Mouse (Mus musculus): ENCODE data around the gene Wdr62.
"Not testable (repeated sequence)": the region's sequence is repeated elsewhere in the genome, so short reads cannot be mapped to it uniquely, and the experiment has no call there.

Gene Wdr62

DNA sequence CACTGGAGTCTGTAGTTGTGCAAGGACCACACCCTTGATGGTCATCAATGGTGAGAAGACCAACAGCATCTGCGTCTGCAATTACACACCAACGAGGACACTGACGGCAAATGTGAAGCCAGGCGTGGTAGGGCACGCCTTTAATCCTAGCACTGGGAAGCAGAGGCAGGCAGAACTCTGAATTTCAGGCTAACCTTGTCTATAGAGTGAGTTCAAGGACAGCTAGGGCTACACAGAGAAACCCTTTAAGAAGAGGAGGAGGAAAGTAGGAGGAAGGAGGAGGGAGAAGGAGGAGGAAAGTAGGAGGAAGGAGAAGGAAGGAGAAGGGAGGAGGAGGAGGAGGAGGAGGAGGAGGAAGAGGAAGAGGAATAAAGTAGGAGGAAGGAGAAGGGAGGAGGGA is 14.7 kb downstream of the Wdr62 start:
- no peak for DNase-seq (ENCODE audit: low spot score in 2 of 2)

DNA sequence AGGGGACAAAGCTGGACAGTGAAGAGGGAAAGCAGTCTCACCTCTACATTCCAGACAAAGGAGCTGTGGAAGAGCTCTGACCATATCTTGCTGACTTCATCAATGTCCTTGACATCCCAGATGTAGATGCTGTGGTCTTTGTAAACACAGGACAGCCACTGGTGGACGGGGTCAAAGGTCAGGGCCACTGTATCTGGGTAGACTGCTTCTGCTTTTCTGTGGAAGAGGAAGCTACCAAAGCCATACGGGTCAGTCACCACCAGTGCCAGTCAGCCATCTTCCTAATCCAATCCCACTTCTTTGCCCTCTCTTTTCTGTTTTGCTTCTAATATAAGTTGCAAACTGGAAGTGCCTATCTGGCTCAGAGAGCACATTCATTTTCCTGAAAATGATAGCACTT is 15.2 kb downstream of the Wdr62 start:
- no peak for DNase-seq (ENCODE audit: low spot score in 2 of 2)

DNA sequence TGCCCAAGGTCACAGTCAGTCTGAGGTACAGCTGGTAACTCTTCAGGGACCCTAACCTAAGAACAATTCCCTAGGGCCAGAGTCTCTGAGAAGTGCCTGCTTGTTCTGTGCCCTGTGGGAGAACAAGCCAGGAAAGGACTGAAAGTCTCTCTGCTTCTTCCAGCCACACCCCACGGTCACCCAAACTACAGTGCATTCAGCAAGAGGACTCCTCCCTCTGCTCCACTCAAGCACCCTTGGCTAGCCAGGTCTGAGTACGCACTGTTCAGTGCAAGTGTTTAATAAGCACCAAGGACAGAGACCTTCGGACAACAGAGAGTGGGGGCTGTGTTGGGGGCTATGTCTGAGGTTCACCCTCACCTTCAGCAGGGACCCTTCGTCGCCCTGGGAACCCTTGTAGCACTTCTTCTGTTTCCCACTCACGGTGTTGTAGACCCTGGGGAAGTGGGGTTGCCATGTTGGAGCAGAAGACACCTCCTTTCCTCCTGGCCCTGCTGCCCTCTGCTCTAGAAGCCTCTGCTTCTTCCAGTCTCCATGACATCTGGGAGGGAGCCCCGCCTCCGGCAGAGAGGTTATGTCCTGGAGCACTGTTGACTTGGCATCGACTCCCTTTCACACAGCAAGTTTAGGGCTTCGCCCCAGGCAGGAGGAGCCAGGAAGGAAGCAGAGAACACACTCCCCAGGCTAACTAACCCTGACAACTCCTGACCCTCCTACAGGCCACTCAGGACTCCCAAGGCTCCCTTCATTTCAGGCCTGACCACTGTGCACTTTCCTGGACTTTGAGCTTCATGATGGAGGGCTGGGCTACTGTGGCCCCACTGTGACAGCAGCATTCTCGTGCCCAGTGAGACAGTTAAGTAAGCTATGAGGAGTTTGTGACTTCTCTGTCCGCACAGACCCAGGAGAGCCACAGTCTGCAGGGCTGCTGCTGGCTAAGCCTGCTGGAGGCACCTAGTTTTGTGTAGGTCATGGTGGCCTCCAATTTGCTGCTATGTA is 28.0 kb downstream of the Wdr62 start:
- DNase-seq (ENCODE audit: low spot score in 2 of 2), result no peak

DNA sequence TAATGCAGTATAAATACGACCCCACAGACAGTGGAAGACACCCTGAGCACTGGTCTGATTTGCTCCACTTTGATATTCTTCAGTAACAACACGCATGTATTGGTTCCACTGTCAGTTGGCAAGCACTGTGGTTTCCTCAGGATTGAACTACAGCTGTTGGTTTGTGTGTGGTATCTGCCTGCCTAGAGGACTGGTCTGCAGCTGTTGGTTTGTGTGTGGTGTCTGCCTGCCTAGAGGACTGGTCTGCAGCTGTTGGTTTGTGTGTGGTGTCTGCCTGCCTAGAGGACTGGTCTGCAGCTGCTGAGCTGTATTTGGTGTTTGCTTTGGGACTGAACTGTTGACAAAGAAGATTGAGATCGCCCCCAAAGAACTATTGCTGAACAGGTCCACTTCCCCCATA is 42.8 kb downstream of the Wdr62 start:
- DNase-seq (ENCODE audit: low spot score in 2 of 2), result not testable (repeated sequence)

DNA sequence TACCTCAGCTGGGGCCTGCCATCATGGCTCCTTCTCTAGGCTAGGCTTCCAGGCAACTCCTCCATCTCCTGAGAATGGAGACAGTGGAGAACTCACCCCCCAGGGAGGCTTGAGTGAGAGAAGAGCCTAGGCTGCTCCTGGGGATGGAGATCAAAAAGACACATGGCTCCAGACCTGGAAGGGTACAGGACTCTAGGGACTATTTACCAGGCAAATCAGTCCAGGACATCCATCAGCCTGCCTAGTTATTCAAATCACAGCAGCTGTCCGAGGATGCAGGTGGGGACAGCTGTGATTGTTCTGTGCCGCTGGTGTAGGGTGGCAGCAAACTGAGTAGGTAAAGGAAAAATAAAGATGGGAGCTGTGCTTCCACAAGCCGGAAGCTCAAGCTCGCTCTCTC is 44.6 kb downstream of the Wdr62 start, which contains the start of gene Ovol3:
TSS of gene Ovol3 (minus strand) at position 101 of the 400 bp plus-strand sequence.
- no peak for DNase-seq (ENCODE audit: low spot score in 2 of 2)

DNA sequence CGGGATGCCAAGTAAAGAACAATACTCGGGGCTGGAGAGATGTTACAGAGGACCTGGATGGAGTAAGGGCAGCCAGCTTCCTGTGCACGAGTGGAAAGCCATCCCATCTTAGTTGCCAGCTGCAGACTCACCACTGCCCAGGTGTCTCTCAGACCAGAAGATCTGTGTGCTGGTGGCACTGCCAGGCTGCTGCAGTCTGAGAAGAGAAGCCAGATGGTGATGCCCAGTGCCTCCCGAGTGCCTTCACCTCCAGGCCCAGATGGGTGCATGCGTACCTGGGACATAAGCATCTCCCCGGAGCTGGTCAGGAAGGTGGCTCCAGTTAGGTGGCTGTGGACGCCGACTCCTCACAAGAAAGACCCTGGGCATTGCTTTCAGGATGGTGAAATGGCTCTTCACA is 45.1 kb downstream of the Wdr62 start:
- DNase-seq (ENCODE audit: low spot score in 2 of 2), result no peak

DNA sequence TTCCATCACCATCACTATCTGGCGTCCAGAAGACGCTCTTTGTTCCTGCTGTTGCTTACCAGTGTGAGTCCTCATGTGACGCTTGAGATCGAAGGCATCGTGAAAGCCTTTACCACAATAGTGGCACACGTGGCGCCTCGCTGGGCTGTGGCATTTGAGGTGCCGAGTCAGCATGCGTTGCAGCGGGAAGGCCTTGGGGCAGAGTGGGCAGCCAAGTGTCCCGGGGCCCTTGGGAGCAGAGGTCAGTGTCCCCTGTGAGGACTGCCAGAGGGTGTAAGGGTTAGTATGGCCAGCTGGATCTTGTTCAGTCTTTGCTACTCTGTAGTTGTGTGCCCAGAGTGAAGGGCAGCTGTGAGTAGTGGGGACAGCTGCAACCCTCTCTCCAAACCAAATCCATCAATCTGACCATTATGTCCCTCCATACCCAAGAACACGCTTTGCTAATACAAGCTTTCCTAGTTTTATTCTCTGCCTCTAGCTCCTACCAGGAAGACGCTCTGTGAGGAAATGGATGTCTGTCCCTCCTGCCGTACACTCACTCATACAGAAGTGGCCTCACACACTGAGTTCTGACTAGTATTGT is 45.9 kb downstream of the Wdr62 start:
- no peak for DNase-seq (ENCODE audit: low spot score in 2 of 2)

DNA sequence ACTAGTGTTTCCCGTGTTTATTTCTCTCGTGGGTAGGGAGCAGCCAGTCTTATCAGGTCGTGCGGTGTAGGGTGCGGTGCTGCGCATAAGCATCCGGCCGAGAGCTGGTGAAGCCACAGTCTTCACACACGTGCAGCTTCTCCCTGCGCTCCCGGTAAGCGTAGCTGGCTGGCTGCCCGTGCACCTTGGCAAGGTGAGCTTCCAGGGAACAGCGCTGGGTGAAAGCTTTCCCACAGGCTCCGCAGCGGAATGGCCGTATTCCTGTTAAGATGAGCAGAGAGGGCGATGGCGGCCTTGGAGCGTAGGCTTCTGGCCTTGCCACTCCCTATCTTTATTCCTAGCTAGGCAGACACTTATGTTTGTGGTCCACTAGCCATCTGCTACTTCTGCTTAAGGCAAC is 46.8 kb downstream of the Wdr62 start:
- DNase-seq (ENCODE audit: low spot score in 2 of 2), result peak; percentile 61 to 64

DNA sequence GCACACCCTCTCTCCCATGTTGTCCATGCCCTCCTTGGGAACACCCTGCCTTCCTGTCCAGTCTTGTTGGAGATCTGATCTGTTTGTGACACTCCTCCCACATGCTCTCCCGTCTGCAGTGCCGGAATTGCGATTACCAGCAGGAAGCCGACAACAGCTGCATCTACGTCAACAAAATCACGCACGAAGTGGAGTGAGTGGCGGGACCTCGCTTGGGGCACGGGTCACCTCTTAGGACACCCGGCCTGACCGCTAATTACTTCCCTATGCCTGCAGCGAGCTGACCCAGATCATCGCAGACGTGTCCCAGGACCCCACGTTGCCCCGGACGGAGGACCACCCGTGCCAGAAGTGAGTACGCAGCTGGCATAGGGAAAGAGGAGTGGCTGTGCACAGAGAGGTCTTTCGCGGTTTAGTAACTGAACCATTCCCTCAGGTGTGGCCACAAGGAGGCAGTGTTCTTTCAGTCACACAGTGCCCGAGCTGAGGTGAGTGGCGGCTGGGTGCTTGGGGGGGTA is 47.5 kb downstream of the Wdr62 start:
- peak; percentile 63 to 70 for DNase-seq (ENCODE audit: low spot score in 2 of 2)

DNA sequence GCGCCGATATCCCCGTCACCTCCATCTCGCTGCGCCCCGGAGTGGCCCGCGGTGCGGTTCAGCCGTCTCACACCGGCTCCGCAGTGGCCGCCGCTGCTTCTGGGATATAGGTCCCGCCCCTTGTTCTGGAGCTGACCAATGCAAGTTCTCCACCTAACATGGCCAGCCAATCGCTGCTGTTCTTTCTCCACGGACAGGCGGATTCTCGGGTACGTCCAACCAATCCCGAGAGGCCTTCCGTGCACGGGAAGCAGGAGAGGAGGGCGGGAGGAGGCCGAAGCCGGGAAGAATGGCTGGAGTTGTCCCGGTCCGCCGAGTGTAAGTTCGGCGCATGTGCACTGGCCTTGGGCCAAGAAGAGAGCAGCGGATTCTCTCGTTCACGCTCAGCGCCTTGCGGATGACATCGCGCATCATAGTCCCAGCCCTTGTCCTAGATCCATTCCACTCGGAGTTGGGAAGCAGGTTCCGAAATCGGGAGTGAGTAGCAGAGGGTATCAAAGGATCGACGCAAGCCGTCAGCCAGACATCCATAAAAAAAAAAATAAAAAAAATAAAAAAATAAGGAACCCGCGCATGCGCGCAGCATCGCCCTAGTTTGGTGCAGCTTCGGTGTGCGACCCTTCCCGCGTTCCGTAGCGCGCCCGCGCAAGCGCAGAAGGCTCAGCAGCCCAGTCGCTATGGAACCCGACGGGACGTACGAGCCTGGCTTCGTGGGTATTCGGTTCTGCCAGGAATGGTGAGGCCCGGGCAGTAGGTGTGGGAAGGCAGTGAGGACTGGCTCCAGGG is 48.4 kb downstream of the Wdr62 start, which contains the start of the genes Polr2i and Tbcb:
TSS of gene Polr2i (plus strand) at position 280 of the 786 bp plus-strand sequence.
TSS of gene Tbcb (minus strand) at position 604 of the 786 bp plus-strand sequence.
- DNase-seq (ENCODE audit: low spot score in 2 of 2), result peak; percentile 99

DNA sequence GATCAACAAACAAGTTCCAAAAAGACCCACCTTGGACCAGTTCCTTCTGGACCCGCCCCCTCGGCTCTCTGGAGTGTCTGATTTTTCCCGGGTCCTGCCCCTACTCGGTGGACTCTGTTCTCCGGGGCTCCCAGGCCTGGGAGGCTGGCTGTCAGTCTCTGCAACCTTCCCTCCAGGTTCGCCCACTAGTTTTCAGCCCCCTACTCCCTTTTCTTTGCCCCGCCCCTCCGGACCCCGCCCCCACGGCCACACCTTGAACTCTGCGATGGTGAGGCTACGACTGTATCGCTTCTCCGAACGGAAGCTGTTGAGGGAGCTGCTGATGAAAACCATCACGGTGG is 48.9 kb downstream of the Wdr62 start:
- DNase-seq (ENCODE audit: low spot score in 2 of 2), result no peak

DNA sequence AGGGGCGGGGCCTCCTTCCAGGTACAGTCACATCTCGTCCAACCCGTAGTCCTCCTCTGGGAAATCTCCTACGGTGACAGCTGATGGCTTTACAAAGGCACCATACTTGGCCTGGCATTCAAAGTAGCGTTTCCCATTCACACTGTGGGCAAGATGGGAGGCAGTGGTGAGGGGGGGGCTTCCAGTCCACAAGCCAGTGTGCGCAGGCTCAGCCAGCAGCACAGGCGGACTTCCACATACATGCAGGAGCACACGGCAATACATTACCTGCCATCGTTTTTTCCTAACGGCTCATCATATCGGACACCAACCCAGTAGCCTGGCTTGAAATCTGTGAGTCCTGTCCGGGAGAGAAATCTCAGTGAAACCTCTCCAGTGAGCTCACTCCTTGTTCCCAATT is 56.0 kb downstream of the Wdr62 start:
- no peak for DNase-seq (ENCODE audit: low spot score in 2 of 2)

DNA sequence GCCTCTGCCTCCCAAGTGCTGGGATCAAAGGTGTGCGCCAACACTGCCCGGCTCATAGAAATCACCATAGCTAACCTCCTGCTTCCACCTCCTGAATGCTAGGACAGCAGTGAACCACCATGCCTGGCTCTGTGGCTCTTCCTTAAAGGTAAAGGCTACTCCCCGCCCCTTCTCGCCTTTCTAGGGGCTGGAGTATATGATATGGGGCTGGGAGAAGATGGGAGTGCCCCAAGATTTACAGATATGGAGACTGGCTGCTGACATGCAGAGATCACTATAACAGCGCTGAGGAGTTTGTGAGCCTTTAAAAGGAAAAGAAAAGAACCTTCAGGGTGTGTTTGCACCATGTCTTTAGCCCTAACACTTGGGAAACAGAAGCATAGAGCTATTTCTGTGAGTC is 58.0 kb downstream of the Wdr62 start:
- no peak for DNase-seq (ENCODE audit: low spot score in 2 of 2)

DNA sequence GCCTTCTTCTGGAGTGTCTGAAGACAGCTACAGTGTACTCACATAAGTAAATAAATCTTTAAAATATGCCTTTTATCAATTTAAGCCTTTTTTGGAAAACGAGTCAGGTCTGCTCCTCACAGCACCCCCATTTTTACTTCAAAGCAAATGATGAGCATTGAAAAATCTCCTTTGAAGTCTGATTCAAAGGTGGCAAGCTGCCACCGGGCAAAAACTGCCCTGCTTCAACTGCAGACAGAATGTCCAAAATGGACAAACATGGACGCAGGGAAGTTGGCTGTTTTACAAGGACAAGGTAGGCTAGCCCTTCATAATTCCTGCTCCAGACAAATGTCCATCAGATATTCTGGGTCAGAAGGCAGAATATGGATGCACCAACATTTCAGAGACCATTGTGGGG is 58.8 kb downstream of the Wdr62 start:
- peak in 1 of 2 experiments; percentile 24 for DNase-seq (ENCODE audit: low spot score in 2 of 2)

DNA sequence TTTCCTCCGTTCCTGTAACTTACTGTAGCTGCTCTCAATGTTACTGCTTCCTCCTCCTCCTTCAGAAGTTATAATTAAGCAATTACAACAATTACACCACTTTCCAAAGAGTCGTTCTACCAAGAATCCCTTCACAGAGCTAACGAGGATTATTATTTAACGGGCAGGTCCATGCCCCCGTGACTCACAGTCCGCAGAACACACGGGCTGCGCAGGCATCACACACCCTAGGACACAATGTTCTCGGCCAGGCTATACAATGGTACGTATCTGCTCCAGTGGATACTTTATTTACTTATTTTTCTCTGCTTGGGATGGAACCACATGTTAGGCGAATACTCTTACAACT is 60.2 kb downstream of the Wdr62 start:
- DNase-seq (ENCODE audit: low spot score in 2 of 2), result peak in 1 of 2 experiments; percentile 20

DNA sequence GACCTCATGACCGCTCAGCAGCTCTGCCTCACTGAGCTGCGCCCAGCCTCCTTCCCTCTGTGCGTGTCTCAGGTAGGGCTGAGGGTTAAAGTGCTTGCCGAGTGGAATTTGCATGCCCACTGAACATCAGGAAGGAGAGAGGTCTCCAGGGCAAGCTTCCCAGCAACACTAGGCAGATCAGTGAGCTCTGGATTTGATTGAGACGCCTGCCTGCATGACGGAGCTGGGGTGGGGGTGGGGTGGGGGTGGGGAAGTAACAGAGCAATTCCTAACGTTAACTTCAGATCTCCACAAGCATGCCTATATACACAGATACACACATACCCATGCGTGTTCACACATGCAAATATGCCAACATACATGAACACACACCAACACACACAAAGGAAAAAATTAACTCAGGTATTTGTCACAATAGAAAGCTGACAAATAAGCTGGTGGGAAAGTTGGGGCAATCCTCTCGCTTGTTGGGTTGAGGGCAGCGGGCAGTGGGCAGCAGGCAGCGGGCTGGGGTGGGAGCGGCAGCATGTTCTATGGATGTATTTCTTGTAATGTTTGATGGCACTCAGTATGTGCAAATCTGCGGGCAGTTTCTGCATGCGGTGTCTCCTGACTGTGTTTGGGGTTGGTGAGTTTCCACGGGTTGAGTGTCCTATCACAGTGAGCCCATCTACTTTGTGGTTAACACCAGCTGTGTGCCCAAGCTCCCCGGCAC is 60.8 kb downstream of the Wdr62 start:
- DNase-seq (ENCODE audit: low spot score in 2 of 2), result peak in 1 of 2 experiments; percentile 57

DNA sequence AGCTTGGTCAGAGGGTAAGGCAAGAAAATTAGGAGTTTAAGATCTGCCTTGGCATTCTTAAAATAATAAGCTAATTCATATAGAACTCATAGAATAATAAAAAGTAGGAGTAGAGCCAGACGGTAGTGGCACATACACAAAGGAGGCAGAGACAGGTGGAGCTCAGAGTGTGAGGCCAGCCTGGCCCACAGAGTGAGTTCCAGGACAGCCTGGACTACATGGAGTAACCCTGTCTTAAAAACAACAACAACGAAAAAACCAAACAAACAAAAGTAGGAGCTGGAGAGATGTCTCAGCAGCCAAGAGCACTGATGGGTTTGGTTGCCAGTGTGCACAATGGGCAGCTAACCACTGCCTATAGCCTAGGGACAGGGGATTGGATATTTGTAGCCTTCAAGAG is 62.9 kb downstream of the Wdr62 start:
- peak; percentile 10 to 24 for DNase-seq (ENCODE audit: low spot score in 2 of 2)

DNA sequence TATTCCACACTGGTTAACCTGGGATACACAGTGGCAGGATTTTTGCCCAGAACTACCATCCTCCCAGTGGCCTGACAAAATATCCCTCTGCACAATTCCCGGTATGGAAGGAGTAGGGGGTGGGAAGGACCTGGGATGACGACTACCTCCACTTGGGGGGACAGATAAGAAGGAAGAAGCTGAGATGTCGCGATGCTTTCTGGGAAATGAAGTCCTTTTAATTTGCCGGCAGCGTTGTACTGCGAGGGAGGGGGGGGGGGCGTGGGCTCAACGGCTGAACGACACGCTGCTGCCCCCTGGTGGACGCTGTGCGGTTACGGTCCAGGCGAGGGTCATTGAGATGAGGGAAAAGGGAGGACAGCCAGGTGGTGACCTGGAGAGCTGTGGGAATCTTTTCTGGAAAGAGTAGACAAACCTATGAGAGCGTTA is 63.5 kb downstream of the Wdr62 start:
- peak; percentile 82 to 83 for DNase-seq (ENCODE audit: low spot score in 2 of 2)

DNA sequence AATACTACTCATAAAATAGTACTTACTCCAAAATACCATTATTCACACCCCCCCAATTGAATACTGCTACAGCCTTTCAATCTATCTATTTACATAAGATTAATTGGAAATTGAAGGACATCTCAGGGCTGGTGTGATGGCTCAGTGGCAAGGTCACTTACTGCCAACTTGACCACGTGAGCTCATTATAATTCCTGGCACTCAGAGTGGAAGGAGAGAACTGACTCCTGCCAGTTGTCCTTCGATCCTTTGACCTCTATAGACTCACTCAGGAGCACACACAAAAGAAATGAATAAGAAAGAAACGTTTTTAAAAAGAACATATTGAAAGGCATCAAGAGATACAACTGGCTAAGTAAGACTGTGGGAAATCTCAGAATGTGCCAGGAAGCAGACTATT is 64.3 kb downstream of the Wdr62 start:
- DNase-seq (ENCODE audit: low spot score in 2 of 2), result peak in 1 of 2 experiments; percentile 12

DNA sequence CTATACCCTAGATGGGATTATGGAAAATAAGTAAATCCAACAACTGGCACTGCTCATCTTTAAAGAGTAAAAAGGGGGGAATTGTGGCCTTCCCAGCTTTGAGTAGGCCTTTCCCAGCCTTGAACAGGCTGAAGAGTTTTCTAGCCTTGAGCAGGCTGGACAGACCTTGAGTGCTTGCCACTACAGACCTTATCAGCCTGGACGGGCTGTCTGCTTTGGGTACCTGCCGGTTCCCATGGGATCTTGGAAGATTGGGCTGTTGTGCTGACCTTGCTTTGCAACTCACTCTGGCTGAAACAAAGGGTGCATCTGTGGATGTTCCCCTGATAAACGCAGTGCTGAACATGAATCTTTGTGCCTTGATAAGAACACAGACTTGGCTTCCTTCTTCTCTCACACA is 66.3 kb downstream of the Wdr62 start:
- peak in 1 of 2 experiments; percentile 14 for DNase-seq (ENCODE audit: low spot score in 2 of 2)

DNA sequence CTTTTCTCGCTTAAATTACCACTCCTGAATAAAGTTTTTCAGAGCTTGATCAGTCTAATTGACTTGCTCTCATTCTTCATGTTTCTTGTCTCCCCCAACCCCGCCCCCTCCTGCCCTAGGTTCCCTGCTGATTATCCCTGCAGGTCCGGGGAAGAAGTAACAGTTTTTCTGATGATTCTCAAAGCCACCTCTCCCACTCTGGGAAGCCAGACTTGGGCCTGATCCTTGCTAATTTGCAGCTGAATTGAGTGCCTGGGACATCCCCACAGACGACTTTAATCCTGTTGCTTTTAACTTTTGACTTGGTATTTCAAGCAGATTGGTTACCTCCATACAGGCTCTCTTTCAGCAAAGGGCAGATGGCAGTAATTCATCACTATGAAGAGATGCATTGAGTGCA is 69.2 kb downstream of the Wdr62 start:
- peak in 1 of 2 experiments; percentile 1 for DNase-seq (ENCODE audit: low spot score in 2 of 2)
